Mouse (Mus musculus): ENCODE data around the gene Sumo2. TPM values are rescaled to one million over a fixed set of nuclear protein-coding genes. Genes with fewer than 3 reads are reported as not detected.
"Not testable (repeated sequence)": the region's sequence is repeated elsewhere in the genome, so short reads cannot be mapped to it uniquely, and the experiment has no call there.

The Sumo2 gene
- polyA plus RNA-seq, 1 experiment from 2014 or later, result 838 TPM

DNA sequence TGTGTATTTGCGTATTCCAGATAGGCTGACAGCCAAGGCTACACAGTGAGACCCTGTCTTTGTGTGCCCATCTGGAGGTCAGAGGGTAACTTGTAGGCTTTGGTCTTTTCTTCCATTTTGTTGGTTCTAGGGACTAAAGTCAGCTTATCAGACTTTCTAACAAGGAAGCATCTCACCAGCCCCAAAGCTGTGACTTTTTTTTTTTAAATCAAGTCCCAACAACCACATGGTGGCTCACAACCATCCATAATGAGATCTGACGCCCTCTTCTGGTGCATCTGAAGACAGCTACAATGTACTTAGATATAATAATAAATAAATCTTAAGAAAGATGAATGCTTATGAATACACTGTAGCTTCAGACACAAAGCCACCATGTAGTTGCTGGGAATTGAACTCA, 2.0 kb upstream of the Sumo2 start:
- WGBS, result 62% methylated on average over 2 of the region's 2 CpGs

DNA sequence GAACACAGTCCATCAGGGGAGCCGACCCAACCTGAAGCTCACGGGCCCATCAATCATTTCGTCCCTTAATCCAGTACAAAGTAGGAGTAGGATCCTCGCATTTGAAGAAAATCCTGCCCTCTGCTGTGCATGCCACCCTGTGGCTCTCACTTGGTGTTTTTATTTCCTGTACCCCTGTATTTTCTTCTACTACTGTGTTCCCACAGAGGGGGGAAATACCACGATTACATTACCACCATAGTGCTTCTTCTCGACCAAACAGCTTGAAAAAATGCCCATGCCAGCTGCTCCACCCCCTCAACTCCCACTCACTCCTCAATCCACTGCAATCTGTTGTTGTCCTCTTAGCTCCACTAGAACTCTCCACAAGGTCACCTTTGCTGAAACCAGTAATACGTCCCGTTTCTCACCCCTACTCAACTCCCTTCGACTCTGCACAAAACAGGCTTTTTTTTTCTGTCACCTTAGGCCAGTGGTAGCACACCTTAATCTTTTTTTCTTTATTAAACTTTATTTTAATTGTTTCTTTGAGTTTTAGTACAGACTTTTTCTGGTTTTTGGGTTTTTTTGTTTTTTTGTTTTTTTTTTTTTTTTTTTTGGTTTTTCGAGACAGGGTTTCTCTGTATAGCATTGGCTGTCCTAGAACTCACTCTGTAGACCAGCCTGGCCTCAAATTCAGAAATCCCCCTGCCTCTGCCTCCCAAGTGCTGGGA, 936 bp upstream of the Sumo2 start:
- Histone ChIP-seq H3K36me3 (peaks cover 13% of the 10 kb centered on the region; the same call in 1 of the 2 replicates), H3K9ac (no peak overlapping the region), H3K9me3 (no peaks in the 10 kb centered on the region), H3K27me3 (replicated peaks) (no peaks in the 10 kb centered on the region), H3K4me3 (replicated peaks) (peak overlapping the region; percentile 93), H3K27ac (peak overlapping the region; percentile 100), H3K4me2 (peak overlapping the region; percentile 60), H3K4me1 (peaks cover 7% of the 10 kb centered on the region; the same call in 1 of the 2 replicates)
- 79% methylated on average over 10 of the region's 10 CpGs for WGBS
- no peak for ATAC-seq (ENCODE audit: insufficient read depth, low FRiP score, low read depth)

More for the DNA sequence above, 2.0 kb upstream of the Sumo2 start:
- no peaks in the 10 kb centered on the region for H3K9me3 ChIP-seq
- H3K27ac ChIP-seq, result no peak overlapping the region
- peaks cover 4% of the 10 kb centered on the region; the same call in 1 of the 2 replicates for H3K36me3 ChIP-seq
- no peak for ATAC-seq (ENCODE audit: insufficient read depth, low FRiP score, low read depth)
- H3K4me1 ChIP-seq, result peaks cover 7% of the 10 kb centered on the region; the same call in 1 of the 2 replicates
- H3K27me3 ChIP-seq (replicated peaks), result no peaks in the 10 kb centered on the region
- no peak overlapping the region for H3K4me3 ChIP-seq (replicated peaks)
- H3K9ac ChIP-seq, result no peak overlapping the region
- no peak overlapping the region for H3K4me2 ChIP-seq

DNA sequence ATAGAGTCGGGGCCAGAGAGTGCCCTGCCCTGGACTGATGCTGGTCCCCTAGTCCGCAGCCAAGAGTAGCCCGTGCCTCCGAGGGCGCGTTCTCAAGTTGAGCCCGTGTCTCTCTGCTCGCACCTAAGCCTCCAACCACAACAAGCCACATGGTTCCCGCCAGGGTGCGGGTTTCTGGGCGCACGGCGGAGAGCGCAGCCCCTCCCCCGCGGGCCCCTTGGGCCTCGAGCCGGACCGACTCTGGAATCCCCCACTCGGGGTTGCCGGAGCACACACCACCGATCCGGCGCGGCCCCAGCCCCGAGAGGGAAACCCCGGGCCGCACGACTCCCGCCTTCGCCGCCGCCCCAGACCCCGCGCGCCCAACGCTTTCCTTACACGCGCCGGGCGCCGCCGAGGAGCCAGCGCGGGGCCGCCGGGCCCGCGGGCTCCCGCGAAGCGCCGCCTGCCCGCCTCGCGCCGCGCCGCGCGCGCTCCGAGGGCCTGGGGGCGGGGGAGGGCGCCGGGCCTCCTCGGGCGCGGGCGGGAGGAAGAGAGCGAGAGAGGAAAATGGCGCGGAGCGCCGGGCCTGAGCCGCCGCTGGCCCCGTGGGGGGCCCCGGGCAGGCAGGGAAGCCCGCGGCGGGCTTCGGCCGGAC, 557 bp downstream of the Sumo2 start:
- peak overlapping the region; percentile 100 for H3K27ac ChIP-seq
- H3K4me2 ChIP-seq, result peak overlapping the region; percentile 49
- peak; percentile 80 for ATAC-seq (ENCODE audit: insufficient read depth, low FRiP score, low read depth)
- no peaks in the 10 kb centered on the region for H3K27me3 ChIP-seq (replicated peaks)
- H3K4me1 ChIP-seq, result peaks cover 7% of the 10 kb centered on the region; the same call in 1 of the 2 replicates
- under 1% methylated on average over 60 of the region's 84 CpGs for WGBS
- H3K9me3 ChIP-seq, result no peaks in the 10 kb centered on the region
- peak overlapping the region; percentile 93 for H3K4me3 ChIP-seq (replicated peaks)
- H3K36me3 ChIP-seq, result peaks cover 13% of the 10 kb centered on the region; the same call in 1 of the 2 replicates
- H3K9ac ChIP-seq, result peak overlapping the region; percentile 99

DNA sequence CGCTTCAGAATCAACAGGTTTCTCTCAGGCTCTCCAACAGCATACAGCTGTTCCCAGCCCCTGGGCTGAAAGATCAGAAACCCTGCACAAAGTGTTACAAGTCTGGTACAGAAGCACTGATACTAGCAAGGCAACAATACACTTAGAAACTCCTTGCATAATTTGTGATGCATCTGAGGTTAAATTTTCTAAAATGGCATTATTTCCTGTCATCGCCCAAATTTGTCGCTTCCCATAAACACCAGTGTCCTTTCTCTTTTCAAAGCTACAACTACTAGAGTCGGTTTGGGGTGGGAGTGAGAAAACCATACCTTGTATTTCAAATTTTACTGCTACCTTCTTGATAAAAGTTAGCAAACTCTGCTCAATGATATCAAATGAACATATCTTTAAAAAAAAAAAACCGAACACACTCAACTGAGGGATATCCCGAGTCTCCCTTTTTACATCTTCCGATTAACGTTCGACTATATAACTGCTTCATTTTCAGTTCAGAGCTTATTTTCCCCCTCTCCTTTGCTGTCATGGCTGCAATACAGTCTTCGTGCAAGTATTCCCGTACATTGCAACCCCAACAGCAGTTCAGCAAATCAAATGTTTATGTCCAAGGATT, 1.2 kb downstream of the Sumo2 start:
- Histone ChIP-seq H3K9me3 (no peaks in the 10 kb centered on the region), H3K9ac (peak overlapping the region; percentile 99), H3K36me3 (peaks cover 16% of the 10 kb centered on the region; the same call in 1 of the 2 replicates), H3K4me1 (peaks cover 7% of the 10 kb centered on the region; the same call in 1 of the 2 replicates), H3K4me3 (replicated peaks) (peak overlapping the region; percentile 93), H3K27me3 (replicated peaks) (no peaks in the 10 kb centered on the region), H3K4me2 (peak overlapping the region; percentile 49), H3K27ac (peak overlapping the region; percentile 100)
- ATAC-seq (ENCODE audit: insufficient read depth, low FRiP score, low read depth), result no peak
- 3% methylated on average over 11 of the region's 11 CpGs for WGBS

DNA sequence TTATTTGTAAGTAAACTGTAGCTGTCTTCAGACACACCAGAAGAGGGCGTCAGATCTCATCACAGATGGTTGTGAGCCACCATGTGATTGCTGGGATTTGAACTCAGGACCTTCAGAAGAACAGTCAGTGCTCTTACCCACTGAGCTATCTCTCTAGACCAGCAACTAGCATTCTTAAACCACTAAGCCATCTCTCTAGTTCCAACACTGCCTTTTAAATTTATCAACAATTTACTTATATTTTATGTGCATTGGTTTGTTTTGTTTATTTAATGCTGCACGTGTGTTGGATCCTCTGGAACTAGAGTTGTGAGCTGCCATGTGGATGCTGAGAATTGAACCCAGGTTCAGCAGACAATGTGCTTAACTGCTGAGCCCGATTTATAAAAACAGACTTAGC, 9.6 kb downstream of the Sumo2 start:
- WGBS, result 78% methylated on average over 3 of the region's 3 CpGs
- not testable (repeated sequence) for H3K4me2 ChIP-seq; H3K27ac ChIP-seq; H3K9me3 ChIP-seq; H3K9ac ChIP-seq; H3K4me1 ChIP-seq; H3K27me3 ChIP-seq (replicated peaks); H3K4me3 ChIP-seq (replicated peaks); ATAC-seq (ENCODE audit: insufficient read depth, low FRiP score, low read depth)
- peaks cover 47% of the 10 kb centered on the region for H3K36me3 ChIP-seq

DNA sequence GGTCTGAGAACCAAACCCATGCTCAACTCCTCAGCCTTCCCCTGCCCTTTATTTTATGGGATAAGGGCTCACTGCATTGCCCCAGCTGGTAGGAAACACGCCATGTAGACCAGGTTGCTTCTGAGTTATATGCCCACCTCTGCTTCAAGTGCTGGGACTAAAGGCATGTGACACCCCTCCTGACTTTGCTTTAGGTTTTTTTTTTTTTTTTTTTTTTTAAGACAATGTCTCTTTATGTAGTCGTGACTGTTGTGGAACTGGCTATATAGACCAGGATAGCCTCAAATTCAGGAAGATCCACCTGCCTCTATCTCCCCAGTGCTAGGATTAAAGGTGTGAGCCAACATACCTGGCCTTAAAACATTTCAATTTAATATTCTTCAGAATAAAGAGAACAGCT, 13.4 kb downstream of the Sumo2 start:
- Histone ChIP-seq H3K9ac (no peak overlapping the region), H3K27me3 (replicated peaks) (no peaks in the 10 kb centered on the region), H3K9me3 (no peaks in the 10 kb centered on the region), H3K4me2 (no peak overlapping the region), H3K4me1 (no peaks in the 10 kb centered on the region), H3K4me3 (replicated peaks) (no peak overlapping the region), H3K27ac (no peak overlapping the region), H3K36me3 (peaks cover 39% of the 10 kb centered on the region)
- no peak for ATAC-seq (ENCODE audit: insufficient read depth, low FRiP score, low read depth)
- WGBS, result 69% methylated on average over 2 of the region's 2 CpGs

DNA sequence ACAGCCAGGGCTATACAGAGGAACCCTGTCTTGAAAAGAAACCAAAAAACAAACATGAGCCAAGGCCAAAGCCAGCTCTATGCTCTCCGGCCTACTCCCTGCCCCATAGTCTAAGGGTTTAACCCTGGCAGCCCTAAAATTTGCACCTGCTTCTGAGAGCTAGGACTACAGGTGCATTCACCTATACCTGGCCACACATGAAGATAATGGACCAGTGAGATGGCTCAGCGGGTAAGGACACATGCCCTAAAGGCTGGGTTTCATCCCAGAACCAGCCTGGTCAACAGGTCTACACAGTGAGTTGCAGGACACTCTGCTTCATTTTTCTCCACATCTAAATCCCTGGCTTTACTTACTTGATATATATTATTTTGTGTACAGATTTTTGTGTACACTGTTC, 13.8 kb downstream of the Sumo2 start:
- no peak for ATAC-seq (ENCODE audit: insufficient read depth, low FRiP score, low read depth)
- Histone ChIP-seq H3K4me1 (no peaks in the 10 kb centered on the region), H3K27me3 (replicated peaks) (no peaks in the 10 kb centered on the region), H3K9me3 (no peaks in the 10 kb centered on the region), H3K9ac (no peak overlapping the region), H3K36me3 (peaks cover 35% of the 10 kb centered on the region), H3K27ac (no peak overlapping the region), H3K4me3 (replicated peaks) (no peak overlapping the region), H3K4me2 (no peak overlapping the region)
- 91% methylated on average over 2 of the region's 2 CpGs for WGBS

DNA sequence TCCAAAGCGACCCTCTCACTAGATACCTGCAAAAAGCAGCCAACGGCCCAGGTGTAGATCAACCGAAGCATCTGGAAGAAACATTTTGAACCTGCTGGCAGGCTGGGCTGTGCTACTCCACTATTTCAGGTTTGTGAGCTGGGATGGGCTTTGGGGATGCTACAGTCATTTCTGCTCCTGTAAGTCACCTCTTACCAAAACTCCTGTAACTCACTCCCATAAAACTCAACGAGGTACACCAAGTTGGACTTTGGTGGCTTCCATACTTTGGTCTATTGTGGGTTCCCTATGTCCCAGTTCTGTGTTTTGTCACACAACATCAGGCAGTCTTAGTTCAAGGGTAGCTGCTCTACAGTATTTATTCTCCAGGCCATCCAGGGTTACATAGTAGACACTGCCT, 15.0 kb downstream of the Sumo2 start:
- Histone ChIP-seq H3K9ac (no peak overlapping the region), H3K4me1 (no peaks in the 10 kb centered on the region), H3K9me3 (no peaks in the 10 kb centered on the region), H3K27me3 (replicated peaks) (no peaks in the 10 kb centered on the region), H3K4me3 (replicated peaks) (no peak overlapping the region), H3K36me3 (peaks cover 25% of the 10 kb centered on the region), H3K27ac (no peak overlapping the region), H3K4me2 (no peak overlapping the region)
- no peak for ATAC-seq (ENCODE audit: insufficient read depth, low FRiP score, low read depth)
- 80% methylated on average over 4 of the region's 4 CpGs for WGBS

DNA sequence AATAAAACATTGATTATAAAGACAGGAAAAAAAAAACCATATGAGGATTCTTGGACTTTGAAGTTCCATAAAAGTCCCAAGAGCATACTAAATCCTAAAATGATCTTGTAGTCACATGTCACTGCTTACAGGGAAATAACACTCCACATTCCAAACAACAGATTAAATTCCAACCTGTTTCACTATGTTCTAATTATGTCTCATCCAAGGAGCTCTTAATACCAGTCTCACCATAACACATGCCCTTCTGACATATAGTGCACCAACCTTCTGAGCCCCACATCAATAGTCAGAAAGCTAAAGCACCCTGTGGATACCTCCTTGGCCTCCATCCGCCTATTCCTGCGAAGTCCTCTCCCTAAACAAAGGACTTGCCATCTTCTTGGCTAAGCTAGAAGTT, 15.9 kb downstream of the Sumo2 start:
- Histone ChIP-seq H3K27me3 (replicated peaks) (no peaks in the 10 kb centered on the region), H3K36me3 (peaks cover 18% of the 10 kb centered on the region), H3K9me3 (no peaks in the 10 kb centered on the region), H3K4me3 (replicated peaks) (no peak overlapping the region), H3K4me2 (no peak overlapping the region), H3K9ac (no peak overlapping the region), H3K27ac (no peak overlapping the region), H3K4me1 (no peaks in the 10 kb centered on the region)
- no peak for ATAC-seq (ENCODE audit: insufficient read depth, low FRiP score, low read depth)
- 84% methylated on average over 2 of the region's 2 CpGs for WGBS

DNA sequence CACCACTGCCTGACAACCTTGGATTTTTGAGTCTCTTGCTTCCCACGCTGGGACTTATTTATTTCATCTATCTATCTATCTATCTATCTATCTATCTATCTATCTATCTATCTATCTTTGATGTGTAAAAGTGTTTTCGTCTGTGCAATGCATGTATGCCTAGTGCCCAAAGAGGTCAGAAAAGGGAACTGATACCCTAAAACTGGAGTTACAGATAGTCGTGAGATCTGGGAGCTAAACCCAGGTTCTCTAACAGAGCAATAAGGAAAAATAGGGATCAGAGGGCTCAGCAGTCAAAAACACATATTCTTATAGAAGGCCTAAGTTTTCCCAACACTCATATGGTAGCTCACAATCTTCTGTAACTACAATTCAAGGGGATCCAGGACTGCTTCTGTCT, 16.5 kb downstream of the Sumo2 start:
- no peak overlapping the region for H3K4me3 ChIP-seq (replicated peaks)
- ATAC-seq (ENCODE audit: insufficient read depth, low FRiP score, low read depth), result no peak
- H3K4me1 ChIP-seq, result no peaks in the 10 kb centered on the region
- H3K4me2 ChIP-seq, result no peak overlapping the region
- H3K9ac ChIP-seq, result no peak overlapping the region
- peaks cover 12% of the 10 kb centered on the region for H3K36me3 ChIP-seq
- no peaks in the 10 kb centered on the region for H3K9me3 ChIP-seq
- H3K27ac ChIP-seq, result no peak overlapping the region
- H3K27me3 ChIP-seq (replicated peaks), result no peaks in the 10 kb centered on the region
- 75% methylated on average over 3 of the region's 3 CpGs for WGBS

DNA sequence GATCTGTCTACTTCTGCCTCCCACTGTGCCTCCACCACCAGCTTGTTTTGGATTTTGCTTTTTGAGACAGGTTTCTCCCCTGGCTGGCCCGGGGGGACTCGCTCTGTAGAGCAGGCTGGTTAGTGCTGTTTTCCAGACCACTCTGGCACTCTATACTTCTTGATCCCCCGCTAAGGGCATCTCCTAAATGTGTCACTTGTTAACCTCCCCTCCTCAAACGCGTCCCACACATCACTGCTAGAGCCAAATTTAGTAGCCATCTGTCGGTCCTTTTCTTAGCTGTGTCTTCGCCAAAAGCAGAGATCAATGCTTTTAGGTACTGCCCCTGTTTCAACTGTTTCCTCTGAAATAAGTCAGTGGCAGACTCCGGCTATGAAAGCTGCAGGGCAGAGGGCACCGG, 17.4 kb downstream of the Sumo2 start:
- no peak for ATAC-seq (ENCODE audit: insufficient read depth, low FRiP score, low read depth)
- no peak overlapping the region for H3K4me2 ChIP-seq
- no peaks in the 10 kb centered on the region for H3K9me3 ChIP-seq
- H3K4me1 ChIP-seq, result no peaks in the 10 kb centered on the region
- no peaks in the 10 kb centered on the region for H3K27me3 ChIP-seq (replicated peaks)
- no peak overlapping the region for H3K27ac ChIP-seq
- WGBS, result 62% methylated on average over 9 of the region's 9 CpGs
- H3K36me3 ChIP-seq, result peaks cover 6% of the 10 kb centered on the region
- no peak overlapping the region for H3K9ac ChIP-seq
- H3K4me3 ChIP-seq (replicated peaks), result no peak overlapping the region

DNA sequence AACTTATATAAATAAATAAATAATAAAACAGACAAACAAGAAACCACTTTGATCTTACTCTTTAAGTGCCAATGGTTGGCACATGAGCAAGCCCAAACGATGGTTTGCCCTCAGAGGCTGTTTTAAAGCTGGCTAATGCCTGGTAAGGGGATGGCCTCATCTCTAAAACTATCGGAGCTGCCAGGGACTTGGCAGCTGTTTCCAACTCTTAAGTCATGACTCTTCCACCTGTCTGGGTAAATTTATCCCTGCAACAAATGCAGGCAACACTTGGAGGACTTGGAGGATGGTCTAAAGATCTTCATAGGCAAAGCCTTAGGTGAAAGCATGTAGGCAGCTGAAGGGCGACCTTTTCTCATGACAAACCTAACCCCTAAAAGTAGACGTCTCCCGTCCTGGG, 19.1 kb downstream of the Sumo2 start:
- H3K27ac ChIP-seq, result no peak overlapping the region
- no peak overlapping the region for H3K9ac ChIP-seq
- H3K4me1 ChIP-seq, result peaks cover 10% of the 10 kb centered on the region
- H3K4me3 ChIP-seq (replicated peaks), result no peak overlapping the region
- WGBS, result 80% methylated on average over 5 of the region's 5 CpGs
- H3K9me3 ChIP-seq, result no peaks in the 10 kb centered on the region
- no peak overlapping the region for H3K4me2 ChIP-seq
- ATAC-seq (ENCODE audit: insufficient read depth, low FRiP score, low read depth), result no peak
- H3K36me3 ChIP-seq, result no peaks in the 10 kb centered on the region
- no peaks in the 10 kb centered on the region for H3K27me3 ChIP-seq (replicated peaks)

Measured in stomach, embryonic 15.5 days (tissue).